10 mouse cellular contexts compared by ENCODE assay signal in genomic region chr10:120388400-120388871, GRCm38 (mm10).
DNase-seq lines count a peak whose midpoint lies in the region; ATAC-seq and TF ChIP-seq lines count a peak whose summit lies in the region.
"Had no signal": no experiment of that assay in that cellular context is flagged by ENCODE, and none has a peak within 500 bp of the region (broad histone marks: within the 10 kb centered on the region; RNA-seq: fewer than 3 reads in every experiment).

No protein-coding gene starts in this region.

- 0 out of 2 replicates have a peak overlapping the region, but pooled peaks have one; percentile 1 for H3K27ac ChIP-seq in intestine, embryonic 14.5 days (ENCODE audit: low read depth)
- no peak overlapping the region; the same call in 1 of the 2 replicates for H3K27ac ChIP-seq in intestine, embryonic 16.5 days (ENCODE audit: low read length)
- no peak overlapping the region for H3K27ac ChIP-seq in intestine, postnatal 0 days (ENCODE audit: low read depth, low read length)
- peak overlapping the region; percentile 74 for H3K27ac ChIP-seq in limb, embryonic 12.5 days

- H3K9ac ChIP-seq in intestine, embryonic 14.5 days (ENCODE audit: low read length), result no peak overlapping the region
- H3K9ac ChIP-seq in intestine, embryonic 16.5 days (ENCODE audit: low read depth, low read length), result no peak overlapping the region
- no peak overlapping the region for H3K9ac ChIP-seq in intestine, postnatal 0 days (ENCODE audit: low read depth, low read length)
- H3K9ac ChIP-seq in limb, embryonic 12.5 days (replicated peaks), result no peak overlapping the region

- H3K4me2 ChIP-seq in intestine, embryonic 14.5 days (ENCODE audit: low read length), result no peak overlapping the region
- H3K4me2 ChIP-seq in intestine, embryonic 16.5 days (ENCODE audit: low read depth, low read length), result no peak overlapping the region
- peak overlapping the region; percentile 21; the same call in 1 of the 2 replicates for H3K4me2 ChIP-seq in intestine, postnatal 0 days (replicated peaks; ENCODE audit: low read depth)
- no peak overlapping the region; the same call in 1 of the 2 replicates for H3K4me2 ChIP-seq in limb, embryonic 12.5 days

- peak; percentile 54 for DNase-seq in intestine, embryonic 14.5 days (ENCODE audit: low spot score)
- peak; percentile 30 for DNase-seq in adrenal gland, postnatal 25 days
- no peak for DNase-seq in cerebellum, postnatal 25 days
- DNase-seq in gastrocnemius, adult 18-20 months (ENCODE audit: low spot score), result no peak
- DNase-seq: gastrocnemius, postnatal 25 days; liver; thymus, adult 18-20 months had no signal

- H3K36me3 ChIP-seq in intestine, embryonic 14.5 days (ENCODE audit: control insufficient read depth, insufficient read depth, low read length), result peaks cover 11% of the 10 kb centered on the region; the same call in 1 of the 2 replicates
- no peaks in the 10 kb centered on the region for H3K36me3 ChIP-seq in intestine, embryonic 16.5 days (ENCODE audit: control insufficient read depth, insufficient read depth, low read length)
- no peaks in the 10 kb centered on the region for H3K36me3 ChIP-seq in intestine, postnatal 0 days (ENCODE audit: control insufficient read depth, insufficient read depth)
- peaks cover 17% of the 10 kb centered on the region for H3K36me3 ChIP-seq in limb, embryonic 12.5 days

- 0 out of 2 replicates have a peak, but pooled peaks have one; percentile 29 for TF ChIP-seq CTCF in intestine, postnatal 0 days (IDR thresholded peaks at IDR 0.05; ENCODE audit: low read depth)

- ATAC-seq in intestine, embryonic 14.5 days (replicated peaks; ENCODE audit: low FRiP score, low TSS enrichment, low read depth), result no peak
- no peak for ATAC-seq in intestine, embryonic 16.5 days
- ATAC-seq in intestine, postnatal 0 days, result no peak
- ATAC-seq in limb, embryonic 12.5 days (ENCODE audit: insufficient number of reproducible peaks, insufficient read depth, low FRiP score, low TSS enrichment, low read depth), result no peak

- H3K4me1 ChIP-seq in intestine, embryonic 14.5 days (replicated peaks; ENCODE audit: control insufficient read depth, insufficient read depth, low read length), result peaks cover 72% of the 10 kb centered on the region
- peaks cover 52% of the 10 kb centered on the region for H3K4me1 ChIP-seq in intestine, embryonic 16.5 days (ENCODE audit: control insufficient read depth, insufficient read depth, low read length)
- peaks cover 10% of the 10 kb centered on the region; the same call in 1 of the 2 replicates for H3K4me1 ChIP-seq in intestine, postnatal 0 days (replicated peaks; ENCODE audit: control insufficient read depth, insufficient read depth, low read length)
- H3K4me1 ChIP-seq in limb, embryonic 12.5 days (replicated peaks), result peaks cover 96% of the 10 kb centered on the region

- no peaks in the 10 kb centered on the region for H3K9me3 ChIP-seq in intestine, embryonic 14.5 days (ENCODE audit: control insufficient read depth, low read length)
- H3K9me3 ChIP-seq in intestine, embryonic 16.5 days (ENCODE audit: control insufficient read depth, low read length), result no peaks in the 10 kb centered on the region
- no peaks in the 10 kb centered on the region for H3K9me3 ChIP-seq in intestine, postnatal 0 days (ENCODE audit: control insufficient read depth)
- H3K9me3 ChIP-seq in limb, embryonic 12.5 days, result no peaks in the 10 kb centered on the region

- no peaks in the 10 kb centered on the region for H3K27me3 ChIP-seq in intestine, embryonic 14.5 days (replicated peaks; ENCODE audit: control insufficient read depth, insufficient read depth, low read length)
- H3K27me3 ChIP-seq in intestine, embryonic 16.5 days (replicated peaks; ENCODE audit: control insufficient read depth, insufficient read depth, low read length), result no peaks in the 10 kb centered on the region
- H3K27me3 ChIP-seq in intestine, postnatal 0 days (replicated peaks; ENCODE audit: control insufficient read depth, insufficient read depth, low read length), result no peaks in the 10 kb centered on the region
- H3K27me3 ChIP-seq in limb, embryonic 12.5 days, result 0 out of 2 replicates have a peak, but pooled peaks cover 3% of the 10 kb centered on the region

- 32% methylated on average over 8 of the region's 8 CpGs for WGBS in intestine, embryonic 14.5 days
- 31% methylated on average over 8 of the region's 8 CpGs for whole genome bisulfite sequencing in intestine, embryonic 16.5 days
- WGBS in intestine, postnatal 0 days, result 44% methylated on average over 8 of the region's 8 CpGs
- 48% methylated on average over 8 of the region's 8 CpGs for WGBS in limb, embryonic 12.5 days

- H3K4me3 ChIP-seq in intestine, embryonic 14.5 days (ENCODE audit: low read depth, low read length), result no peak overlapping the region
- H3K4me3 ChIP-seq in intestine, embryonic 16.5 days (ENCODE audit: low read length), result no peak overlapping the region
- no peak overlapping the region for H3K4me3 ChIP-seq in intestine, postnatal 0 days (ENCODE audit: low read depth, low read length)
- no peak overlapping the region for H3K4me3 ChIP-seq in limb, embryonic 12.5 days (replicated peaks)

Comparison
In these comparisons a context has a peak if more than half of its experiments do, and no peak if none do; other contexts are left out.
1. H3K27ac ChIP-seq: peak in intestine, embryonic 14.5 days (single experiment) and limb, embryonic 12.5 days (single experiment); none in intestine, embryonic 16.5 days (single experiment) and intestine, postnatal 0 days (single experiment).
2. DNase-seq: peak in intestine, embryonic 14.5 days (single experiment) and adrenal gland, postnatal 25 days (single experiment); none in cerebellum, postnatal 25 days (0 of 2) and gastrocnemius, adult 18-20 months (single experiment).